Mouse (Mus musculus) lung, postnatal 25 days (tissue): ENCODE data around the gene Tlr9.

ENCODE experiments used
- DNase-seq: peaks from one replicate; pipeline ENCODE4 v3.0.0; 2022; ENCODE audit warnings: low spot score

Tlr9 gene

GRCm38 (mm10) chr9:106268421-106268820, 46.0 kb downstream of the Tlr9 start:
- no peak for DNase-seq

DNA sequence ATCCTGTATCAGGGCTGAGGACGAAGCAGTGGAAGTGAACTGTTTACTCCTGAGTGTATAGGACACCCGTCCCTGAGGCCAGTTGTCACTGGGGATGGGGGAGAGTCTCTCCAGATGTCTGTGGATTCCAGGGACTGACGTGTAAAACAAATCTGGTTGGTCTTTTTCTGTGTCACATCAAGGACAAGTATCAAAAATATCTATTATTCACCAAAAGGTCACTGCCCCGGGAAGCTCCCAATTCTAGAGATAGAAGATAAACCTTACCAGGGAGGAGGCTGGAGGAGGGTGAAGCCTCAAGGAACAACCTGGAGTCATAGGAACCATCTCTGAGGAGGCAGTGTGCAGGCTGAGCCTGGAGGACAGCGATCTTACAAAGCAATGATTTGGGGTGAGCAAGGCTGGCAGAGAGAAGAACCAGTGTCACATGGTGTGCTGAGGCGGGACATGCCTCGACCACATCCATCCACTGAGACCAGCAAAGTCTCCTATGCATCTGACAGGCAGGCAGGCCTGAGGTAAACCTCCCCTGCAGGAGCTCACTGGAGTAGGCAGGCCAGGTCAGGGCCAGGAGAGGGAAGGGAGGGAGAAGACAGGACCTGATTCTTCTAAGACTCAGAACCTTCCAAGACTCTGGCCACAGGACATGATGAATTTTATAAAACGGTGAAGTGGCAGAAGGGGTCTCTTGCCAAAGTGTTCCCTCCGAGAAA, 46.8 kb downstream of the Tlr9 start:
- DNase-seq = no peak

DNA sequence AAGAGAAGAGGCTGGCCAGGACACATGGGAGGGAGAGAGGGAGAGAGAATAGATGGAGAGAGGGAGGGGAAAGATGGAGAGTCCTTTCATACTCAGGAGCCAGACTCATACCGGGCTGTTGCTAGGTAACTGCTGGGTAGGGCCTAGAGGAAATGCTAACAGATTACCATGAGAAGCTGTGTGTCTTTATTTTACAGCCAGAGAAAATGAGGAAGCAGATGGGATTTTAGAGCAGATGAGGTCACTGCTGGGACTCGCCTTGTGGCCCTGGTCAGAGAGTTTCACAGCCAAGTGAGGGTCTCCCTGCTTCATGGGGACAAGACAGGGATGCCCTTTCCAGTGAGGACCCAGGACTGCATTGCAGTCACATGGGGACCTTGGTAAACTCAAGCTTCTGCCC, 47.5 kb downstream of the Tlr9 start:
- no peak for DNase-seq

DNA sequence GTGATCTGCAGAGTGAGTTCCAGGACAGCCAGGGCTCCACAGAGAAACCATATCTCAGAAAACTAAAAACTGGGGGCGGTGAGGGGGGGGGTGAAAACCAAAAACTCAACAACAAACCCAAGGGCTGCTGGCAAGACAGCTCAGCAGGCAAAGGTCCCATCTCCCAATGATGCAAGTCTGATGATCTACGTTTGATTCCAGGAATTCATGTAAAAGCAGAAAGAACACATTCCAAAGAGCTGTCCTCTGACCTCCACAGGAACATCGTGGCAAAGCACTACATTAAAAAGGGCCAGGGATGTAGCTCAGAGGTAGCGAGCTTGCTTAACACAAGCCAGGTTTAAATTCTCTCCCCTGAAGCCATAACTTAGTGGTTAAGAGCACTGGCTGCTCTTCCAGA, 48.3 kb downstream of the Tlr9 start:
- no peak for DNase-seq

- DNase-seq = no peak
Observed at GRCm38 (mm10) chr9:106272288-106272687, 49.9 kb downstream of the Tlr9 start.

- no peak for DNase-seq
Observed at GRCm38 (mm10) chr9:106273276-106273675, 50.9 kb downstream of the Tlr9 start.

DNA sequence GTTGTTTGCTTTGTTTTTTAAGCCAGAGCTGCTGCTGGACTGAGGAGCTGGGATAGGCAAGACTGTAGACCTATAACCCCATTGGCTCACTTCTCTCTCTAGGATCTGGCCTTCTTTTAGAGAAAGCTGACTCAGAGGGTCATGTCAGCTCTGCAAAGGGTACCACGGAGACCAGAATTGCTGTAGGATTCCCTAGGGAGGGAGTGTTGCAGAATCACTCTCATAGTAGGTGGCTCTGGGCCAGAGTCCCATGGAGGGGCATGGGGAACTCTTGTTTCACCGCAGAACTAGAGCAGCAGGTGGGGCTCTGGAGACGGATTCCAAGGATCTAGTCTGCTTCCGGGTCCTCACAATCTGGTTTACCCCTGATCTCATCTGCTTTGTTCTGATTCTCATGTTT, 51.4 kb downstream of the Tlr9 start:
- no peak for DNase-seq

DNA sequence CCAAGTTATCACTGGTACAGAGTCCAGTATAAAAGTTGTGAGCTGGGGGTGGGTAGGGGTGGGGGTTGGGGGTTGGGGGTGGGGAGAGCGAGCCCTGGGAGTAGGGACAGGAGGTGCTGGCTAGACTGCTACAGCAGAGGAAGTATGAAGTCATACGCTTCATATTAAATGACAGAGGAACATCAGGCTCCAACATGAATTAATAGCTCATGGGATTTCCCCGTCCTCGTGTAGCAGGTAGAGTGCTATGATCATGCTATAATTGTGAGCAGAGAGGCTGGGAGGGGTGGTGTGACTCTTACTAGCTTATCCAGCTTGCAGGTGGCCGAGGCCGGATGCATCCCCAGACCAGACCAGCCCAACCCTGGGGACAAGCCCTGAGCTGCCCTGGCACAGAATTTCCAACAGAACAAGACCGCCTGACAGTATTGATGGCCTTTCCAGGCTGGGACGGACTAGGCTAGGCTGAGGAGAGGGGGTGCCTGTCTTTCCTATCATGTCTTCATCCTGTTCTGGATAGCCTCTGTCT, 52.3 kb downstream of the Tlr9 start:
- no peak for DNase-seq

DNA sequence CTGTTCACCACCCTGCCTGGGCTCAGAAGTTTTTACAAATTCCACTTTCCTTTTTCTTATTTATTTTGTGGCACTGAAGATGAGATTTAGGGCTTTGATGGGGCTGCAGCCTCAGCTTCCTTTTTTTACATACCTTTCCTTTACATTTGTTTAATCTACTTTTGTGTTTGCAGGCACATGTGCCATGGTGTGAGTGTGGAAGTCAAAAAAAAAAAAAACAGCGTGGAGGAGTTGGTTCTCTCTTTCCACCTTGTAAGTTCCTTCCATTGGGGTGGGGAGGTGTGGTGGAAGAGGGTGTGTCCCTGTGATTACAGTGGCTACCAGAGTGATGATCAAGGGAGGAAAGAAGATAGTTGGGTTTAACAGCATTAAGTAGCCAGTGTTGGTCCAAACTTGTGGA, 53.4 kb downstream of the Tlr9 start:
- no peak for DNase-seq
